Mouse (Mus musculus): ENCODE measurements at regions not wholly inside any gene's neighbourhood (a gene's known extent, or its start where the extent isn't known, plus 50 kb on each side); places are given as distances from the start of the nearest gene placed in this dataset.

DNA sequence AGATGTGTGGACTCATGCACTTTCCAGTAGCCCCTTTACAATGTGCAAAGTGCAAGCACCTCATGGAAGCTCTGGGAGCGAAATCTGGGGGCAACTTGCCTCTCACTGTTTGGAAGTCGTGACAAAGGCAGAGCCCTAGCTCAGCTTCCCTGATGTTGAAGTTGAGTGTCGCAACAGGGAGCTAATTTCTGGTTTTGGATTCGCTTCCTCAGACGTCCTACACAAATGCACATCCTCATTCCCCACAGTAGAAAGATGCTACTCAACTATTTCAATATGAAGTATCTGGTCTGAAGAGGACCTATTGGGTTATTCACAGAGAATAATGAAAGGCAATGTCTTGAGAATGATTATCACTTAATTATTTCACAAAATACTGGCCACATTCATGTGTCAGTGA is 331.3 kb downstream of the Adgrl2 start:
- TF ChIP-seq POLR2A (IDR thresholded peaks at IDR 0.05; ENCODE audit: insufficient read length, low read depth), result no peak
- no peak for TF ChIP-seq USF1 (IDR thresholded peaks at IDR 0.05; ENCODE audit: low read depth)
- TF ChIP-seq MAX (IDR thresholded peaks at IDR 0.05; ENCODE audit: low read depth), result no peak
